Mouse (Mus musculus) lung, adult 2 months (tissue): ENCODE measurements around the gene Rab13.

Experiments used
- CTCF ChIP-seq: fragments of 200-500 bp; IDR thresholded peaks from 2 replicates; pipeline ENCODE4 v1.5.1; 2011; ENCODE audit warnings: mild to moderate bottlenecking, low read length, control low read depth; ENCODE audit not compliant: insufficient read depth
- POLR2A ChIP-seq: fragments of 200-500 bp; IDR thresholded peaks from 2 replicates; pipeline ENCODE4 v1.6.1; 2011; ENCODE audit warnings: low read depth, mild to moderate bottlenecking, control low read depth, low read length, borderline replicate concordance; ENCODE audit errors: extremely low read depth

GRCm38 (mm10) chr3:90224331-90224730, 10.8 kb downstream of the Rab13 start:
- TF ChIP-seq POLR2A (no peak), CTCF (no peak)
